Mouse (Mus musculus) cerebellum, adult (tissue): ENCODE results near the gene Slc36a1.

Source experiments
- ATAC-seq: cut with Nextera tagmentation; 2 replicates; pipeline ENCODE4 v1.9.2; 2017; ENCODE audit warnings: mild to moderate bottlenecking, moderate library complexity, mixed read lengths; ENCODE audit not compliant: insufficient number of reproducible peaks, low FRiP score, low TSS enrichment

Slc36a1 gene

GRCm38 (mm10) chr11:55204159-55204596, at the start of gene Slc36a1:
TSS of gene Slc36a1 (plus strand) at chr11:55204350.
- ATAC-seq = peak; percentile 80

DNA sequence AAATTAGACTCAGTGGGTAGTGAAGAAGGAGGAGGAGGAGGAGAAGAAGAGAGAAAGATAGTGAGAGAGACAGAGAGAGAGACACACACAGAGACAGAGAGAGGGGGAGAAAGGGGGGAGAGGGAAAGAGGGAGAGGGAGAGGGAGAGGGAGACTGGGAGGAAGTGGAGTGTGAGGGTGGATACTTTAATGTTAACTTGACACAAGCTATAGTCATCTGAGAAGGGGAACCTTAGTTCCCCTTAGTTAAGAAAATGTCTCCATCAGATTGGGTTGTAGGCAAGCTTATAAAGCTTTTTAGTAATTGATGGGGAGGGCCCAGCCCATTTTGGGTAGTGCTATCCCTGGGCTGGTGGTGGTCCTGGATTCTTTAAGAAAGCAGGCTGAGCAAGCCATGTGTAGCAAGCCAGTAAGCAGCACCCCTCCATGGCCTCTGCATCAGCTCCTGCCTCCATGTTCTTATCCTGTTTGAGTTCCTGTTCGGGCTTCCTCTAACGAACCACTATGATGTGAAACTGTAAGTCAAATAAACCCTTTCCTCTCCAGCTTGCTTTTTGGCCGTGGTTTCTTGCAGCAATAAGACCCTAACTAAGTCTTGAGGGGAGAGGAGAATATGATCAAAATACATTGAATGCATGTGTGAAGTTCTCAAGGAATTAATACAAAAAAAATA, 49.6 kb upstream of the Slc36a1 start:
- no peak for ATAC-seq

DNA sequence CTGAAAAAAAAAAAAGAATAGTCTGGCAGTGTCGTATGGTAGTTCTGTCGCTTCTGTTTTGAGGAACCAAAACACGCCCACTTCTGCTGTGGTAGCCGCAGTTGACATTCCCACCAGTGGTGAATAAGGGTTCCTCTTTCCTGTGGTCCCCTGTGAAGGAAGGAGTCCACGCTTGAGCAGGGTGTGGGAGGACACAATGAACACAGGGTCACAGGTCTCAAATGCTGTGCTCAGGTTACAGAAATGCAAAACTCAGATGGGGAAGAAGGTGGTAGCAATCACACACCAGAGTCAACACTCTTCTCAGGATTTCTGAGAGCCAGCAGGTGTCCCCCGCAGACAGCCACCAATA, 49.1 kb upstream of the Slc36a1 start:
- no peak for ATAC-seq

- no peak for ATAC-seq
Observed at GRCm38 (mm10) chr11:55158785-55159359, 45.3 kb upstream of the Slc36a1 start.

GRCm38 (mm10) chr11:55162670-55163069, 41.5 kb upstream of the Slc36a1 start:
- ATAC-seq = no peak

DNA sequence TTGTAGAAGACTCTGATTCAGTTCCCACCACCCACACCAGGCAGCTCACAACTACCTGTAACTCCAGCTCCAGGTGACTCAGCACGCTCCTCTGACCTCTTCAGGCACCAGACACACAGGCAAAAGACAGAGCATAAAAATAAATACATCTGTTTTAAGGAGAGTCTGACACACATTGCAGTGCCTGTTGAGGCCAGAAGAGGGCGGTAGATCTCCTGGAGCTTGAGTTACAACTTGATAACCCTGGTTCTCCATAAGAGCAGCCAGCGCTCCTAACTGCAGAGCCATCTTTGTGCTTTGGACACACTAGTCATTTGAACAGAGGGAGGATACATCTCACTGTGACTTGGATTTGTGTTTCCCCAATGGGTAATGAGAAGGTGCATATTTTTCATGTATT, 39.4 kb upstream of the Slc36a1 start:
- no peak for ATAC-seq

GRCm38 (mm10) chr11:55165748-55166147, 38.4 kb upstream of the Slc36a1 start:
- no peak for ATAC-seq

- ATAC-seq = no peak
Observed at GRCm38 (mm10) chr11:55168504-55168903, 35.6 kb upstream of the Slc36a1 start.

GRCm38 (mm10) chr11:55168914-55169313, 35.2 kb upstream of the Slc36a1 start:
- no peak for ATAC-seq

GRCm38 (mm10) chr11:55170501-55170900, 33.6 kb upstream of the Slc36a1 start:
- ATAC-seq = no peak

DNA sequence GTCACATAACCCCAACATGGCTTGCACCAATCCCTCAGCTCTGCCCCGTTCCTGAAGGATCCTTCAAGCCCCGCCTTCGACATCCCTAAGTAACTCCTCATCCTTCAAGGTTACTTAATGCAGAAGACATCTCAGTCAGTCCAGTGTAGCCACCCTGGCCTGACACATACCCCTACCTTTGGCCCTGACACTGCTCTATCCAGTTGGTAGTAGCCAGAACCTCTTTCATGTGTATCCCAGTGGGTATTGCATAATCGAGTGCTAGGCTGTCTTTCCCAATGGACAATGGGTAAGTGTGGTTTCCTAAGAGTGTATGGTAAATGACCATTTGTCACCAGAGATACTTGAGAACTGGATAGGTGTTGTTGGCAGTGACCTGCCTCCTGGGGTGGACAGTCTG, 25.3 kb upstream of the Slc36a1 start:
- no peak for ATAC-seq

- no peak for ATAC-seq
Observed at GRCm38 (mm10) chr11:55179856-55180255, 24.3 kb upstream of the Slc36a1 start.

GRCm38 (mm10) chr11:55183124-55183523, 21.0 kb upstream of the Slc36a1 start:
- ATAC-seq = no peak

DNA sequence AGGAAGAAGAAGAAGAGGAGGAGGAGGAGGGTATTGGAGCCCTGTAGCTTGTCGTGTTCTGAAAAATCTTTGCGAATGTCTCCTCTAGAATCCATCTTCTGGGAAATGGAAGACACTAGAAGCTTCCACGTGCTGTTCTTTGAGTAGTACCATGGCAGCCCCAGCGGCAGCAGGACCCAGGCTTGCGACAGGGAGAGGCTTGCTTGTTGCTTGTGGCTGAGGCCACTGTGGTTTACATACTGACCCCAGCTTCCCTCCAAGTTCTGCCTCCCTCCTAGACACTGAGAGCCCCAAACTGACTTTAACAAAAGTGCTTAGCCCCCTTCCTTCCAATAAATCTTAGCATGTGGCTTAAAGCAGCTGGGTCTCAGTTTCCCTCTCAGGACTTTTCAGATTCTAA, 19.9 kb upstream of the Slc36a1 start:
- no peak for ATAC-seq

DNA sequence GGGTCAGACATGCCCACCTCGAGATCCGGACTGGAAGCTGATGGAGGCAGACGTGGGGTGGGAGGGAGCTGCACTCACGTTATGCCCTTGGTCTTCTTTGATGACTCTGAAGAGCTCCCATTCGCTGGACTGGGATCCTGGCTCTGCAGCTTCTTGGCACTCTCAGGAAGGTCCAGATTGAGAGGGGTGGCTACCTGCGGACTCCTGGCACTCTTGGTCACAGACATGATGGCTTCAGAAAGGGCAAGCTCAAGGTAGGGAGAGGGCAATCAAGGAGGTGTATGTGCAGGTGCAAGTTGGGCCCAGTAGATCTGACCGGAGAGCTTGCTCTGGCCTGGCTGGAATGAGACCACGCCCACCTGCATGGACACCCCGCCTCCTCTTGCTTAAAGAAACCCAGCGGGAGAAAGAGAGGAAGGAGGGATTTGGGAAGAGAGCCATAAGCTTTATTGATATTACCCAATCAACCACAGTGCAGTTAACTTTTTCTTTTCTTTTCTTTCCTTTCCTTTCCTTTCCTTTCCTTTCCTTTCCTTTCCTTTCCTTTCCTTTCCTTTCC, 19.3 kb upstream of the Slc36a1 start, which contains the start of gene Slc36a2:
TSS of gene Slc36a2 (minus strand) at position 345 of the 559 bp plus-strand sequence.
- peak; percentile 92 for ATAC-seq

GRCm38 (mm10) chr11:55187292-55187691, 16.9 kb upstream of the Slc36a1 start:
- ATAC-seq = no peak

GRCm38 (mm10) chr11:55187777-55188176, 16.4 kb upstream of the Slc36a1 start:
- no peak for ATAC-seq

DNA sequence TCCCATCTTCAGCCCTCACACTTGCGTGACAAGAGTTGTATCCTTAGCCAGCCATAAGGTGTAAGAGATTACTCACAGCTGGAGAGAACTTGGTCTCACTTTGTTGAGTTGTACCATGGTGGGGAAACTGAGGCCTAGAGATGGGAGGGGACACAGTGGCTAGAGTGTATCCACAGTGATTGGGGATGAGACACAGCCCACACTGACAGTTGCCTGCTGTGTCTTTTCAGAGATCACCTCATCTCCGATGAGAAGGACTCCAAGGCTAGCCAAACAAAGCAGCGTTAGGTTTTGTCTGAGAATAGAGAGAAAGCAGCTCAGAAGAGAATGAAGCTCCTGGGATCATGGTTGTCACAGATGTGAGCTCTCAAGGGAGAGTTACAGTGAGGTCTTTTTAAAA, 13.9 kb upstream of the Slc36a1 start:
- ATAC-seq = no peak

GRCm38 (mm10) chr11:55197086-55197485, 7.1 kb upstream of the Slc36a1 start:
- no peak for ATAC-seq

- ATAC-seq = no peak
Observed at GRCm38 (mm10) chr11:55197740-55198510, 6.2 kb upstream of the Slc36a1 start.

- ATAC-seq = no peak; the same call in 1 of the 2 replicates
Observed at GRCm38 (mm10) chr11:55204602-55205001, 452 bp downstream of the Slc36a1 start.
